Mouse (Mus musculus) left cerebral cortex, postnatal 14 days (tissue): ENCODE data around the gene Atf3. TPM values are rescaled to one million over a fixed set of nuclear protein-coding genes. Genes with fewer than 3 reads are reported as not detected.
A peak's percentile ranks its signal among the peaks of the same experiment; 100 is the strongest.

ENCODE experiments used
- DNase-seq, 2 experiments: peaks; one replicate each; pipeline ENCODE4 v3.0.0; 2021 to 2022; ENCODE audit warnings: low spot score in 2 of 2, mixed read lengths in 1 of 2
- intact Hi-C: fragments of 180-260 bp; cut with DNase I; formaldehyde crosslinking; loops from one replicate; pipeline ENCODE4 v1.15.1; 2025
- total RNA-seq, 2 experiments: library from RNA; stranded (reverse); gene quantifications; 2 replicates each; pipeline ENCODE4 v1.2.3; 2021

Gene Atf3
- total RNA-seq, 2 experiments from 2014 or later = 0.51 to 0.59 TPM

GRCm38 (mm10) chr1:191200816-191201602 lies 16.8 kb downstream of the Atf3 start:
- peak; percentile 11 to 35 for DNase-seq
- intact Hi-C loops = no loop called here

- intact Hi-C loops = no loop called here
- no peak for DNase-seq
These were observed 19.9 kb downstream of the Atf3 start for GRCm38 (mm10) chr1:191197916-191198315.

GRCm38 (mm10) chr1:191196016-191196415 lies 21.8 kb downstream of the Atf3 start:
- intact Hi-C loops = no loop called here
- no peak for DNase-seq

GRCm38 (mm10) chr1:191193657-191194424 lies 24.0 kb downstream of the Atf3 start:
- DNase-seq = peak; percentile 20 to 34
- intact Hi-C loops = no loop called here

- no peak for DNase-seq
- intact Hi-C loops = no loop called here
These were observed 25.1 kb downstream of the Atf3 start for GRCm38 (mm10) chr1:191192751-191193150.

GRCm38 (mm10) chr1:191192213-191192612 lies 25.6 kb downstream of the Atf3 start:
- DNase-seq = no peak
- intact Hi-C loops = no loop called here

- no peak for DNase-seq
- intact Hi-C loops = loop anchor here (10.0 kb wide), 1 partner anchor 85 kb away; no protein-coding TSS in a partner anchor
These were observed 28.0 kb downstream of the Atf3 start for GRCm38 (mm10) chr1:191189671-191190372.

GRCm38 (mm10) chr1:191186386-191186770 lies 31.5 kb downstream of the Atf3 start:
- no peak for DNase-seq
- intact Hi-C loops = loop anchor here (10.0 kb wide), 1 partner anchor 88 kb away; no protein-coding TSS in a partner anchor

- DNase-seq = no peak
- intact Hi-C loops = loop anchor here (10.0 kb wide), 1 partner anchor 89 kb away; no protein-coding TSS in a partner anchor
These were observed 32.0 kb downstream of the Atf3 start for GRCm38 (mm10) chr1:191185761-191186385.

GRCm38 (mm10) chr1:191184841-191185251 lies 33.0 kb downstream of the Atf3 start:
- intact Hi-C loops = loop anchor here (5.0 to 10.0 kb wide), 2 partner anchors 83 to 90 kb away; no protein-coding TSS in a partner anchor
- DNase-seq = no peak

GRCm38 (mm10) chr1:191184066-191184815 lies 33.6 kb downstream of the Atf3 start:
- intact Hi-C loops = loop anchor here (5.0 to 10.0 kb wide), 2 partner anchors 82 to 91 kb away; no protein-coding TSS in a partner anchor
- peak in 1 of 2 experiments; percentile 6 for DNase-seq

GRCm38 (mm10) chr1:191183163-191184065 lies 34.4 kb downstream of the Atf3 start:
- intact Hi-C loops = loop anchor here (5.0 to 10.0 kb wide), 2 partner anchors 81 to 91 kb away; no protein-coding TSS in a partner anchor
- peak; percentile 79 to 89 for DNase-seq

- intact Hi-C loops = loop anchor here (5.0 to 10.0 kb wide), 2 partner anchors 80 to 92 kb away; no protein-coding TSS in a partner anchor
- DNase-seq = peak in 1 of 2 experiments; percentile 18
These were observed 35.2 kb downstream of the Atf3 start for GRCm38 (mm10) chr1:191182431-191183162.

GRCm38 (mm10) chr1:191181469-191182259 lies 36.2 kb downstream of the Atf3 start:
- intact Hi-C loops = loop anchor here (5.0 to 10.0 kb wide), 2 partner anchors 79 to 93 kb away; no protein-coding TSS in a partner anchor
- DNase-seq = no peak

GRCm38 (mm10) chr1:191180397-191180796 lies 37.4 kb downstream of the Atf3 start:
- DNase-seq = no peak
- intact Hi-C loops = loop anchor here (5.0 to 10.0 kb wide), 2 partner anchors 78 to 94 kb away; no protein-coding TSS in a partner anchor

GRCm38 (mm10) chr1:191179846-191180245 lies 38.0 kb downstream of the Atf3 start:
- intact Hi-C loops = loop anchor here (5.0 to 10.0 kb wide), 2 partner anchors 78 to 95 kb away; no protein-coding TSS in a partner anchor
- no peak for DNase-seq
